Mouse (Mus musculus): ENCODE measurements at regions not wholly inside any gene's neighbourhood (a gene's known extent, or its start where the extent isn't known, plus 50 kb on each side); places are given as distances from the start of the nearest gene placed in this dataset.
A peak's percentile ranks its signal among the peaks of the same experiment; 100 is the strongest.

GRCm38 (mm10) chr15:24724664-24725063, 688.9 kb downstream of the Basp1 start:
- Histone ChIP-seq H3K4me1 (ENCODE audit: control insufficient read depth, insufficient read depth, low read length) (no peaks in the 10 kb centered on the region), H3K27ac (ENCODE audit: insufficient read depth, low read depth, low read length) (no peak overlapping the region), H3K27me3 (replicated peaks; ENCODE audit: control insufficient read depth, insufficient read depth, low read length) (no peaks in the 10 kb centered on the region; the same call in 1 of the 2 replicates), H3K4me3 (ENCODE audit: insufficient read depth, low read depth, low read length) (no peak overlapping the region), H3K36me3 (ENCODE audit: control insufficient read depth, insufficient read depth, low read length) (no peaks in the 10 kb centered on the region)
- TF ChIP-seq CTCF (conservative IDR thresholded peaks at IDR 0.05; ENCODE audit: insufficient read depth, insufficient read length, low read depth, low read length) (0 out of 2 replicates have a peak, but pooled peaks have one; percentile 10), POLR2A (IDR thresholded peaks at IDR 0.05; ENCODE audit: low read depth, low read length) (no peak)
- 39% methylated on average over 4 of the region's 4 CpGs for WGBS
- DNase-seq, result peak; percentile 2

- Histone ChIP-seq H3K36me3 (ENCODE audit: control insufficient read depth, insufficient read depth, low read length) (no peaks in the 10 kb centered on the region), H3K4me1 (ENCODE audit: control insufficient read depth, insufficient read depth, low read length) (no peaks in the 10 kb centered on the region), H3K27ac (ENCODE audit: insufficient read depth, low read depth, low read length) (no peak overlapping the region), H3K27me3 (replicated peaks; ENCODE audit: control insufficient read depth, insufficient read depth, low read length) (no peaks in the 10 kb centered on the region; the same call in 1 of the 2 replicates), H3K4me3 (ENCODE audit: insufficient read depth, low read depth, low read length) (no peak overlapping the region)
- TF ChIP-seq CTCF (conservative IDR thresholded peaks at IDR 0.05; ENCODE audit: insufficient read depth, insufficient read length, low read depth, low read length) (no peak), POLR2A (IDR thresholded peaks at IDR 0.05; ENCODE audit: low read depth, low read length) (no peak)
- no peak for DNase-seq
- 57% methylated on average over 2 of the region's 2 CpGs for WGBS
Measured at GRCm38 (mm10) chr15:24720346-24720745, 693.2 kb downstream of the Basp1 start.

DNA sequence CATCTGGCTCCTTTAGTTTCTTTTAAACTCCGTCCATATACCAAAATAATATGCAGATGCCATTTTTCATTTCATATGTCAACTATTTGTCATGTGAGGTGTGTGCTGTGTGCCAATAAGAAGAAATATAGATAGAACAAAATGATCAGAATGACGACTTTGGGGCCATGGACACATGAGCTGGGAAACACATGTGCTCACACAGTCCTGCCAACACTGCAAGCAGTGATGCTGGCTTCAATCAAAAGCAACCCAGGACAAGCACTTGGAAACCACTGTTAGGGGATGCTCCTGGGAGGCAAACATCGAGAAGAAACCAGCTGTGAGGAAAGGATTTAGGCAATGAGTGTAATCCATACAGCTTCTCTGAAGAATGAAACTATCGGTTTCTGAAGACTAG, 731.4 kb downstream of the Basp1 start:
- 76% methylated on average over 4 of the region's 4 CpGs for WGBS
- DNase-seq, result no peak
- Histone ChIP-seq H3K36me3 (ENCODE audit: control insufficient read depth, insufficient read depth, low read length) (no peaks in the 10 kb centered on the region), H3K4me3 (ENCODE audit: insufficient read depth, low read depth, low read length) (no peak overlapping the region), H3K4me1 (ENCODE audit: control insufficient read depth, insufficient read depth, low read length) (no peaks in the 10 kb centered on the region), H3K27ac (ENCODE audit: insufficient read depth, low read depth, low read length) (no peak overlapping the region), H3K27me3 (replicated peaks; ENCODE audit: control insufficient read depth, insufficient read depth, low read length) (no peaks in the 10 kb centered on the region)
- TF ChIP-seq CTCF (conservative IDR thresholded peaks at IDR 0.05; ENCODE audit: insufficient read depth, insufficient read length, low read depth, low read length) (no peak), POLR2A (IDR thresholded peaks at IDR 0.05; ENCODE audit: low read depth, low read length) (no peak)

- TF ChIP-seq CTCF (conservative IDR thresholded peaks at IDR 0.05; ENCODE audit: insufficient read depth, insufficient read length, low read depth, low read length) (no peak), POLR2A (IDR thresholded peaks at IDR 0.05; ENCODE audit: low read depth, low read length) (no peak)
- 54% methylated on average over 1 of the region's 1 CpGs for WGBS
- DNase-seq, result no peak
Measured at GRCm38 (mm10) chr15:24648938-24649337, 764.6 kb downstream of the Basp1 start.

GRCm38 (mm10) chr15:24635620-24636019, 777.9 kb downstream of the Basp1 start:
- Histone ChIP-seq H3K27me3 (replicated peaks; ENCODE audit: control insufficient read depth, insufficient read depth, low read length) (no peaks in the 10 kb centered on the region), H3K36me3 (ENCODE audit: control insufficient read depth, insufficient read depth, low read length) (no peaks in the 10 kb centered on the region), H3K4me3 (ENCODE audit: insufficient read depth, low read depth, low read length) (no peak overlapping the region), H3K27ac (ENCODE audit: insufficient read depth, low read depth, low read length) (no peak overlapping the region), H3K4me1 (ENCODE audit: control insufficient read depth, insufficient read depth, low read length) (no peaks in the 10 kb centered on the region)
- WGBS, result 80% methylated on average over 2 of the region's 2 CpGs
- no peak for DNase-seq
- no peak for TF ChIP-seq CTCF (conservative IDR thresholded peaks at IDR 0.05; ENCODE audit: insufficient read depth, insufficient read length, low read depth, low read length)
- TF ChIP-seq POLR2A (IDR thresholded peaks at IDR 0.05; ENCODE audit: low read depth, low read length), result no peak

More at GRCm38 (mm10) chr15:24648938-24649337, 764.6 kb downstream of the Basp1 start:
- Histone ChIP-seq H3K27ac (ENCODE audit: insufficient read depth, low read depth, low read length) (no peak overlapping the region), H3K4me3 (ENCODE audit: insufficient read depth, low read depth, low read length) (no peak overlapping the region), H3K36me3 (ENCODE audit: control insufficient read depth, insufficient read depth, low read length) (no peaks in the 10 kb centered on the region), H3K4me1 (ENCODE audit: control insufficient read depth, insufficient read depth, low read length) (no peaks in the 10 kb centered on the region), H3K27me3 (replicated peaks; ENCODE audit: control insufficient read depth, insufficient read depth, low read length) (no peaks in the 10 kb centered on the region)

DNA sequence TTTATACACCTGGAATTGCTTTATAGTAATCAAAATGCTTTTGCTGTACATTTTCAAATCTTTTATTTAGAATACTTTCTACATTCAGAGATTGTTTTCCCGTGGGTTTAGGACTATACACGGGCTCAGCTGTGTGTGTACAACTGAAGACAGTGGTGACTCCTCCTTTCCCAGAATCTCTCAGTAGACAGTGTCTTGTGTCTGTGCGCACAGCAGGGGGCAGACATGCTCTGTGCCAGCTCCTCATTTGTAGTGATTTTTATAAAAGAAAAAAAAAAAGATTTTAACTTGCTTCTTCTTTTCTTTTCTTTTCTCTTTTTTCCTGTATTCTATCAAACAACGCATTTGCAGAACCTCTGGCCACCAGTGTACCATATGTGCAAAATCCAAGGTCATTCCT, 817.3 kb downstream of the Basp1 start:
- Histone ChIP-seq H3K27ac (ENCODE audit: insufficient read depth, low read depth, low read length) (no peak overlapping the region), H3K27me3 (replicated peaks; ENCODE audit: control insufficient read depth, insufficient read depth, low read length) (no peaks in the 10 kb centered on the region), H3K4me3 (ENCODE audit: insufficient read depth, low read depth, low read length) (no peak overlapping the region), H3K4me1 (ENCODE audit: control insufficient read depth, insufficient read depth, low read length) (no peaks in the 10 kb centered on the region), H3K36me3 (ENCODE audit: control insufficient read depth, insufficient read depth, low read length) (no peaks in the 10 kb centered on the region)
- WGBS, result 34% methylated on average over 4 of the region's 4 CpGs
- DNase-seq, result peak; percentile 34
- TF ChIP-seq POLR2A (IDR thresholded peaks at IDR 0.05; ENCODE audit: low read depth, low read length), result no peak
- peak; percentile 65 for TF ChIP-seq CTCF (conservative IDR thresholded peaks at IDR 0.05; ENCODE audit: insufficient read depth, insufficient read length, low read depth, low read length)

DNA sequence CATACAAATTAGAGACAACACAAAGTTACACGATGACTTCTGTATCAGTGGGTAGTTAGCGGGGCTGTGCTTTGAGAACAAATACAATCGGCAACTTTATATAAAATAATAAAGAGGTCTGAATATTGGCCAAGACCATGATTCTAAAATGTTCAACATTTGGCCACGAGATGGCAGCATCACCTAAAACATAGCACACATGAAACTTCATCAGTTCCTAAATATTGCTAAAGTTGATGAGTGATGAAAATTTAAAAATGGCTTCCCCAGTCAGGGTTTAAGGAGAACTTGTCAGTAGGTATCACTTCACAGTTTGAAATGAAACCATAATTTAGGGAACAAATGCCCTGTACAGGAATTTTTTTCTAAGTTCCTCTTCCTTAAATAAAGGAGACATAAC, 824.6 kb downstream of the Basp1 start:
- Histone ChIP-seq H3K4me3 (ENCODE audit: insufficient read depth, low read depth, low read length) (no peak overlapping the region), H3K4me1 (ENCODE audit: control insufficient read depth, insufficient read depth, low read length) (no peaks in the 10 kb centered on the region), H3K27me3 (replicated peaks; ENCODE audit: control insufficient read depth, insufficient read depth, low read length) (no peaks in the 10 kb centered on the region), H3K27ac (ENCODE audit: insufficient read depth, low read depth, low read length) (no peak overlapping the region), H3K36me3 (ENCODE audit: control insufficient read depth, insufficient read depth, low read length) (no peaks in the 10 kb centered on the region)
- DNase-seq, result peak; percentile 36
- 21% methylated on average over 4 of the region's 4 CpGs for WGBS
- TF ChIP-seq POLR2A (IDR thresholded peaks at IDR 0.05; ENCODE audit: low read depth, low read length), result no peak
- no peak for TF ChIP-seq CTCF (conservative IDR thresholded peaks at IDR 0.05; ENCODE audit: insufficient read depth, insufficient read length, low read depth, low read length)
